Comparison of ENCODE assay signal across 20 mouse cellular contexts in genomic region chr3:99049305-99049704, GRCm38 (mm10).
DNase-seq lines count a peak whose midpoint lies in the region; ATAC-seq and TF ChIP-seq lines count a peak whose summit lies in the region.
"Had no signal": no experiment of that assay in that cellular context is flagged by ENCODE, and none has a peak within 500 bp of the region (broad histone marks: within the 10 kb centered on the region; RNA-seq: fewer than 3 reads in every experiment).

No protein-coding gene starts in this region.

- H3K9ac ChIP-seq in midbrain, embryonic 16.5 days (ENCODE audit: low read depth, low read length), result no peak overlapping the region
- H3K9ac ChIP-seq: embryonic facial prominence, embryonic 12.5 days; hindbrain, embryonic 15.5 days; limb, embryonic 15.5 days; neural tube, embryonic 15.5 days; stomach, embryonic 15.5 days had no signal

- peak; percentile 72 for TF ChIP-seq CTCF in layer of hippocampus, adult 2 months (conservative IDR thresholded peaks at IDR 0.05)
- TF ChIP-seq CTCF in testis, adult 2 months (IDR thresholded peaks at IDR 0.05; ENCODE audit: control insufficient read depth, insufficient read depth, insufficient replicate concordance, low read depth, low read length), result peak; percentile 54; the same call in 1 of the 2 replicates

- no peaks in the 10 kb centered on the region for H3K4me1 ChIP-seq in testis, adult 2 months (ENCODE audit: control insufficient read depth, insufficient read depth, low read length)
- H3K4me1 ChIP-seq in midbrain, embryonic 16.5 days (ENCODE audit: control insufficient read depth, insufficient read depth, low read length), result no peaks in the 10 kb centered on the region
- H3K4me1 ChIP-seq: embryonic facial prominence, embryonic 12.5 days; hindbrain, embryonic 15.5 days; neural tube, embryonic 15.5 days; stomach, embryonic 15.5 days had no signal

- TF ChIP-seq POLR2A in testis, adult 2 months (IDR thresholded peaks at IDR 0.05; ENCODE audit: control insufficient read depth, low read depth, low read length), result no peak

- no peak overlapping the region for H3K27ac ChIP-seq in layer of hippocampus, adult 2 months
- no peak overlapping the region for H3K27ac ChIP-seq in testis, adult 2 months (ENCODE audit: control insufficient read depth, insufficient read depth, low read depth, low read length)
- H3K27ac ChIP-seq in midbrain, embryonic 16.5 days (ENCODE audit: low read length), result no peak overlapping the region
- H3K27ac ChIP-seq: embryonic facial prominence, embryonic 12.5 days; forebrain, embryonic 10.5 days; hindbrain, embryonic 15.5 days; limb, embryonic 15.5 days; midbrain, embryonic 10.5 days; neural tube, embryonic 15.5 days; stomach, embryonic 15.5 days had no signal

- ATAC-seq in midbrain, embryonic 16.5 days, result no peak

- H3K27me3 ChIP-seq in testis, adult 2 months (ENCODE audit: control insufficient read depth, insufficient read depth, low read length), result no peaks in the 10 kb centered on the region
- no peaks in the 10 kb centered on the region for H3K27me3 ChIP-seq in midbrain, embryonic 16.5 days (ENCODE audit: control insufficient read depth, insufficient read depth, low read depth, low read length)
- H3K27me3 ChIP-seq: embryonic facial prominence, embryonic 12.5 days; hindbrain, embryonic 15.5 days; limb, embryonic 15.5 days; neural tube, embryonic 15.5 days; stomach, embryonic 15.5 days had no signal

- 61% methylated on average over 2 of the region's 2 CpGs for WGBS in midbrain, embryonic 16.5 days

- no peaks in the 10 kb centered on the region for H3K36me3 ChIP-seq in testis, adult 2 months (ENCODE audit: control insufficient read depth, insufficient read depth, low read length)
- H3K36me3 ChIP-seq in midbrain, embryonic 16.5 days (ENCODE audit: control insufficient read depth, insufficient read depth, low read length), result no peaks in the 10 kb centered on the region
- H3K36me3 ChIP-seq: embryonic facial prominence, embryonic 12.5 days; forebrain, embryonic 10.5 days; G1E; hindbrain, embryonic 15.5 days; limb, embryonic 15.5 days; midbrain, embryonic 10.5 days; neural tube, embryonic 15.5 days; stomach, embryonic 15.5 days had no signal

- no peaks in the 10 kb centered on the region for H3K9me3 ChIP-seq in midbrain, embryonic 16.5 days (replicated peaks; ENCODE audit: control insufficient read depth, low read length, poor library complexity, severe bottlenecking)
- H3K9me3 ChIP-seq: embryonic facial prominence, embryonic 12.5 days; forebrain, embryonic 10.5 days; hindbrain, embryonic 15.5 days; limb, embryonic 15.5 days; midbrain, embryonic 10.5 days; neural tube, embryonic 15.5 days; stomach, embryonic 15.5 days had no signal

- DNase-seq in cerebellum, postnatal 14 days, result peak; percentile 1 to 4
- no peak for DNase-seq in cerebellum, adult 11-12 months
- no peak for DNase-seq in layer of hippocampus, adult 2 months (ENCODE audit: low spot score in 2 of 2)
- no peak for DNase-seq in layer of hippocampus, adult 8-10 months (ENCODE audit: low spot score in 2 of 2)
- DNase-seq in testis, postnatal 14 days (ENCODE audit: low spot score), result no peak
- peak; percentile 48 for DNase-seq in testis, postnatal 10 days (ENCODE audit: low spot score)
- DNase-seq: gastrocnemius, postnatal 25 days; lung, postnatal 14 days; spleen, adult 18-20 months had no signal

- H3K4me2 ChIP-seq in midbrain, embryonic 16.5 days (ENCODE audit: low read length), result no peak overlapping the region
- H3K4me2 ChIP-seq: embryonic facial prominence, embryonic 12.5 days; heart, embryonic 11.5 days; hindbrain, embryonic 15.5 days; limb, embryonic 15.5 days; neural tube, embryonic 15.5 days; stomach, embryonic 15.5 days had no signal

- no peak overlapping the region for H3K4me3 ChIP-seq in layer of hippocampus, adult 2 months
- peak overlapping the region; percentile 17; the same call in 1 of the 2 replicates for H3K4me3 ChIP-seq in testis, adult 2 months (ENCODE audit: control insufficient read depth, low read depth, low read length)
- H3K4me3 ChIP-seq in midbrain, embryonic 16.5 days (ENCODE audit: low read depth, low read length), result no peak overlapping the region
- H3K4me3 ChIP-seq: embryonic facial prominence, embryonic 12.5 days; forebrain, embryonic 10.5 days; hindbrain, embryonic 15.5 days; limb, embryonic 15.5 days; midbrain, embryonic 10.5 days; neural tube, embryonic 15.5 days; stomach, embryonic 15.5 days had no signal

Comparison
In these comparisons a context has a peak if more than half of its experiments do, and no peak if none do; other contexts are left out.
1. DNase-seq: peak in cerebellum, postnatal 14 days (2 of 2) and testis, postnatal 10 days (single experiment); none in cerebellum, adult 11-12 months (single experiment), layer of hippocampus, adult 2 months (0 of 2), layer of hippocampus, adult 8-10 months (0 of 2) and testis, postnatal 14 days (single experiment).